Mouse (Mus musculus) liver, adult 2 months (tissue): Measurements from ENCODE around the gene BC048679.

ENCODE experiments used
- CTCF ChIP-seq: fragments of 200-500 bp; IDR thresholded peaks from 2 replicates; pipeline ENCODE4 v1.5.1; 2011; ENCODE audit warnings: low read depth, low read length, control low read depth
- POLR2A ChIP-seq: fragments of 200-500 bp; IDR thresholded peaks from 2 replicates; pipeline ENCODE4 v1.6.1; 2011; ENCODE audit warnings: low read length, control low read depth; ENCODE audit not compliant: insufficient read depth; ENCODE audit errors: extremely low read depth

DNA sequence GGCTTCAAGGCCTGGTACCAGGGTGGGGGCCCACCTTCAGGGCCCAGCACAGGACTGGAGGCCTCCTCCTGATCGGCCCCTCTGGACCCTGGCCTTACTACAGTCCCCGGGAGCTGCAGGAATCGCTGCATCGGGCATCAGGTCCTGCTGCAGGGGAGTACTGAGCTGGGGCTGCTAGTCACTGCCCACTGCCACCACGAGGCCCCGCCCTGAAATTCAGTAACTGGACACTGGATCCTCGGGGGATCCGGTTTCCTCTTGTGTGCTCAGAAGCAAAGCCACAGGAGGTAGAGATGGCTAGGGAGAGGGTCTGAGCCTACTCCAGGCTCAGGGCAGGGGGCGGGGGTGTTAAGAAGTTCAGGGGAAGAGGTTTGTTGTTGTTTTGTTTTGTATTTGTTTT is 8.4 kb downstream of the BC048679 start:
- TF ChIP-seq CTCF, result no peak
- no peak for TF ChIP-seq POLR2A
